Mouse (Mus musculus): ENCODE measurements around the gene Mttp. TPM values are rescaled to one million over a fixed set of nuclear protein-coding genes. Genes with fewer than 3 reads are reported as not detected.

Mttp gene
- total RNA-seq, 2 experiments from 2014 or later: 4.8 to 5.9 TPM

DNA sequence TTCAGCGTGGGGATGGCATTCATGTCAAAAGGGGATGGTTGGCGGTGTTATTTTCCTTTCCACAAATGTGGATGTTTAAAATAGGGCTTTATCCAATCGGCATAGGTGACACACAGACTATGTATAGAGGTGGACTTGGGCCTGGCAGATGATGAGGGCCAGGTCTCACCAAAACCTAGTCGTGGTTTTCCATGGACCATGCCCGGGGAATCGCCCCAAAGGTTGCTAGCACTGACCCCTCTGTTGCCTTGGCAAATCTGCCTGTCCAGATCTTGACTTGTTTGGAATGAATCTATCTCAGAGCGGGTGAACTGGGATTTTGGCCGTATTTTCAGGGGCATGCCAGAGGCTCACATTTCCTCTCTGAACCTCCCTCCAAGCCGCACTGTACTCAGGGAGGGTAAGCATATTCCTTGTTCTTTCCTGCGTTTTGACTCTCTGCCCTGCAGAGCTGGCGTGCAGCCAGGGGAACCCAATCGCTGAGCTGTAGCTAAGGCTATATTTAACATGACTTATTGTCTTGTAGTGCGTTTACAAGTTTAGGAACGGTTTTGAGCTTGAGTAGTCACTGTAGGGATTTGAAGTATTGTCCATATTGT is 80.9 kb downstream of the Mttp start:
- DNase-seq (ENCODE audit: low spot score): no peak
- intact Hi-C loops (cut with DNase I): loop anchor here (5.0 kb wide), 1 partner anchor 53 kb away; no protein-coding TSS in a partner anchor

DNA sequence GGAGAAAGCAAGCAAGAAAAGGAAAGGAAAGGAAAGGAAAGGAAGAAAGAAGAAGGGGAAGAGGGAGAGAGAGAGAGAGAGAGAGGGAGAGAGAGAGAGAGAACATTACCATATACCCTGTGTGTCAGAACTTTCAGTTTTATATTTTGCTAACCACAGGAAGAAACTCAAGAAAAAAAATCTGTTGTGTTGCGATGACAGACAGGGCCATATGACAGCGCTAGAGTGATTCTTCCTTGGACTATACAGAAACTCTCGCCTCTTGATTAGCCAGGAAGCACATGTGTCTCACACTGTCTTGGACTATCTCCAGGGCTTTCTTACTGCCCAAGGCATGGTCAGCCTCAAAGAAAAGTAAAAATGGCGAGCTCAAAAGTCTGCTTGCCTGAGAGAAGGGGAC is 82.1 kb downstream of the Mttp start:
- intact Hi-C loops (cut with DNase I): loop anchor here (5.0 kb wide), 1 partner anchor 55 kb away; no protein-coding TSS in a partner anchor
- DNase-seq (ENCODE audit: low spot score): no peak

DNA sequence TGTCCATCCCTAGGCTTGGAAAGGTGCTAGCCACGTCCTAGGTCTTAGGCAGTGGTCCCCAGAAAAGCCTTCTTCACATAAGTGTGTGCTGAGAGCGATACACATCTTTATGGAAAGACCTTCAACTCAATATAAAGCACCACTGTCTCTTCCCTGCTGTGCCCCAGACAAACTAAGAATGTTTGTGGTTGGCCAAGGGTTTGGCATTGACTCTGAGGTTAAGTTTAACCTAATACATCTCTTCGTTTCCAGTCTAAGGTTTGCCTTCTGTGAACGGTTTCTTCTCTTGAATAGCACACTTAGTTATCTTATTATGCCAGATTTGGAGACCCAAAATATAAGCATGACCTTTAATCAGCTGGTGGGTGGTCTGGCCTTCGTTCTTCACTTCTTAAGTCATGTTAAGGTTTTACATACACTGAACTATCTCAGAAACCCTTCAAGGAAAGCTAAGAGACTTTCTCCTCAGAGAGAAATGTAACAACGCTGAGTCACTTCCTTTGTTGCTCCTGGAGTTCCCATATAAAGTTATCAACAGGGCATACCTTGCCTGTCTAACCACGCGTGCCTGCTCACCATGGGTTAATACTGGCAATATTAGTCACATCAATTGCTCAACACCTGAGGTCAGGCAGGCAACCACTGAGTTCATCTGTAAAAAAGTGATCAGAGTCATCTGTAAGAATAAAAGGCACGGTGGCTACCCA is 83.4 kb downstream of the Mttp start:
- no peak for DNase-seq (ENCODE audit: low spot score)
- intact Hi-C loops (cut with DNase I): loop anchor here (5.0 kb wide), 1 partner anchor 56 kb away; no protein-coding TSS in a partner anchor

DNA sequence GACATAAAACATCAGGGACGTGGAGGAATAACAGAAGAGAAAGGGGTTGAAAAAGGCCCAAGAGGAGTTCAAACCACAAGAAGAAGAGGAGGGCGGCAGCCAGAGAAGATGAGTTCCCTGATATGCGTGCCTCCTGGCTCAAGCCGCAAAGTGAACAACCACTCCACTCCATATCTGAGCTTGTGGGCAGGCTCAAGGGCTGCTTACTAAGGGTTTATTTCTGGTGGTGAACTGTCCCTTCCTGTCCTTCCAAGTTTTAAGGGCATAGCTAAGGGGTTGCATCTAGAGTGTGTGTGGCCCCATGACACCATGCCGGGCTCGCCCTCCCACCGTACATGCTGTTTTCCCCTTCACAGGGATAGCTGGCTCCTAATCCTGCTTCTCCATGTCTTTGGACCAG is 84.3 kb downstream of the Mttp start:
- intact Hi-C loops (cut with DNase I): loop anchor here (5.0 kb wide), 1 partner anchor 57 kb away; no protein-coding TSS in a partner anchor
- no peak for DNase-seq (ENCODE audit: low spot score)

DNA sequence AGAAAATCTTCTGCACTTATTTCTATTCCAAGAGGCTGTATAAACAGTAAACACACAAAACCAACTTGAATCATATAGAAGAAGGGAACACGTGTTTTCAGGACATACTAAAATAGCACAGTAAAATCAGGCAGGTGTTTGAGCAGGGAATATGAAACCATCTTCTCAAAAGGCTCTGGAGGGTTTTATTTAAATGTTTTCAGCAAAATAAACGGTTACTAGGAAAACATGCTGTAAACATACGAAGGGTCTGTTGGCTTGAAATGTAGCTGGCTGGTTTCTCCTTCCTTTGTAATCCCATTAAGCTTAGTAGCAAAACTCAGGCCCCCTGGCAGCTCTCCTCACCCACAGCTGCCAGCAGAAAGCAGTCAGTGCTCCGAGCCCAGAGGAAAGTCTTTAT is 86.5 kb downstream of the Mttp start:
- intact Hi-C loops (cut with DNase I): no loop called here

DNA sequence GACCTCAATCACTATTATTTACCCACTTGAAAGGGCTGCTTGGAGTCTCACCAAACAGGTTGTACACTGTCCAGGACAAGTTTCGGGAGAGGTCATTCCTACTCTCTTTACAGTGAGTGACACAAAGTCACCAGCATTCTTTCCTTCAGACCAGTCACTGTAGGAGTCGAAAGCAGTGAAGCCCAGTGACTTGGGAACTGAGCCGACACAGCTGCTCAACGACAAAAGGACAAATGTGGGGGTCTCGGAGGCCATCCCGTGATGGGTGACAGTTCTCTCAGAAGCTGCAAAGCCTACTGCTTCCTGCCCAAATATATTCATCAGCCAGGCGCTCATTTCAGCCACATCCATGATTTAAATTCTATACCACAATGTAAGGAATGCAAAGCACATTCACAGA is 87.8 kb downstream of the Mttp start:
- intact Hi-C loops (cut with DNase I): no loop called here
- DNase-seq (ENCODE audit: low spot score): no peak

More for the DNA sequence above, 86.5 kb downstream of the Mttp start:
- DNase-seq (ENCODE audit: low spot score): no peak

DNA sequence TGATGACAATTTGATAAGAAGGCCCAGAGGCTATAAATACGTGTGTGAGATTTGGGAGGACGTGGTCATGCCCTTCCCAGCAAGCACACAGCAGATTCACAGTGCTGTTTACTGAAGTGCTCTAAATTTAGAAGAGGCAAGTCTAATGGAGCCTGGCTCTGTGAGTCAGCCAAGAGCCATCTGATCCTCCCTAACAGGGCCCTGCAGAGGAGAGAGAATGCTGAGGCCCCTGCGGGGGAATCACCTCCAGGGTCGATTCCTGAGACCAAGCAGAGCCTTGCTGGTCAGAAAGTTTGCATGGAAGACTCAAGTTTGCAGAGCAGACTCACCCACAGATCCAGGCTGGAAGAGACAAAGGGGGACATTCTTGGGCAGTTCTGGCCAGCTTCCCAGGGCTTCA is 90.8 kb downstream of the Mttp start:
- intact Hi-C loops (cut with DNase I): no loop called here
- no peak for DNase-seq (ENCODE audit: low spot score)

DNA sequence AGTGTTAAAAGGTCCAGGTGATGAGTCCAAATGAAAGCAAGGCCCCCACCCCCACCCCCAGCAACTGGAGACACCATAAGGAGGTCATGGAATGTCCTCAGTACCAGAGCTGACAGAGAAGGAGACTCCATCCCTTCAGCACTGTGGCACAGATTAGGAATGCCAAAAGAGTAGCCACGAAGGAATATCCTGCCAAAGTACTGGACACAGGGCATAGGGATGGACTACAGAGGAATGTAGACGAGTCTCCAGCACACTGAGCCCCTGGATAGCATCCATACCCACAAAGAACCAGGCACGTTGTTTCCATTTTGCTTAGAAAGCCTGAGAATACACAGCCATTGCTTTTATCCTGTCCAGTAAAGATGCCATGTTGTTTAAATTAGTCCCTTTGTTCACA is 93.3 kb downstream of the Mttp start:
- intact Hi-C loops (cut with DNase I): no loop called here

DNA sequence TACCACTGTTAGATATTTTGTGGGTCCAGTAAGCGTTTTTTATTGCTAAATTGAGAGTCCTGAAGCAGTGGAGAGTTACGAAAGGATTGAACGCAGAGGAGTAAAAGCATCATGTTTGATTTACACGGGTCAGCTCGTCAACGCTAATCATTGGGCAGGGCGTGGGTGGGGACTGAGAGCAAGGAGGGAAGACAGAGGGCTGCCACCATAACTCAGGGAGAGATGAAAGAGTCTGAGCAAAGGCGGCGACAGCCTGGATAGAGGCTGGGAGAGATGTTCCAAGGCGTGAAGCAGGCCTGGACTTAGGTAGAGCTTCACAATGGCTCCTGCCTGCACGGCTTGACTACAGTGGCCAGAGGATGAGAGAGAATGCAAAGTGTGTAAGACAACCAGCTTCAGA is 94.0 kb downstream of the Mttp start:
- intact Hi-C loops (cut with DNase I): no loop called here
- no peak for DNase-seq (ENCODE audit: low spot score)

More for the DNA sequence above, 93.3 kb downstream of the Mttp start:
- no peak for DNase-seq (ENCODE audit: low spot score)

DNA sequence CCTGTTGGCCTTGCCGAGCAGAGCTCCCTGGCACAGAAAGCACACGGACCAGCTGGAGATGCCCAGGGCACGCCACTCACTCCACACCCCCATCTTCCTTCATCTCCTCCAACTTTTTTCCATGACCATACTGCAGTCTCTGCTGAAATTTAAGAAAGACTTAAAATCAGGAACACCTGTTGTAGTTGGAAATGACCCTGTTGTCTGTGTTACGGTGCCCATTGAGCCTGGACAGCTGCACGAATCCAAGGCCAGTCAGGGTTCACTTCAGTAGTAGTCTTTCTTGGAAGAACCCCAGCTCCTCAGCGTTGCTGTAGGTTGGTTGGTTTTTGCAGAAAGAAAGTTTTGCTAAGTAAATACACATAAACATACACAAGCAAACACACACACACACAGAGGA is 95.2 kb downstream of the Mttp start:
- intact Hi-C loops (cut with DNase I): no loop called here
- DNase-seq (ENCODE audit: low spot score): no peak

DNA sequence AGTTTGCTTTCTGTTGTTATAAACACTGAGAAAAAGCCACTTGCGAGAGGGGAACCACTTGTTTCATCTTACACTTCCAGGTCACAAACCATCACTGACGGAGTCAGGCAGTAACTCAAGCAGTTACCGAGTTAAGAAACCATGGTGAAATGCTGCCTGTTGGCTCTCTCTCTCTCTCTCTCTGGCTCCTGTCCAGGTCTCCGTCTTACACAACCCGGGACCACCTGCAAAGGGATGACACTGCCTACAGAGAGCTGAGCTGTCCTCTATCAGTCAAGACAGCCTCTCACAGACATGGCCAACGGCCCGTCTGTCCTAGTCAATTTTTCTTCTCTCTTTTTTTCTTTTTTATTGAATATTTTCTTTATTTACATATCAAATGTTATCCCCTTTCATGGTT is 101.5 kb downstream of the Mttp start:
- intact Hi-C loops (cut with DNase I): no loop called here
- DNase-seq (ENCODE audit: low spot score): no peak

DNA sequence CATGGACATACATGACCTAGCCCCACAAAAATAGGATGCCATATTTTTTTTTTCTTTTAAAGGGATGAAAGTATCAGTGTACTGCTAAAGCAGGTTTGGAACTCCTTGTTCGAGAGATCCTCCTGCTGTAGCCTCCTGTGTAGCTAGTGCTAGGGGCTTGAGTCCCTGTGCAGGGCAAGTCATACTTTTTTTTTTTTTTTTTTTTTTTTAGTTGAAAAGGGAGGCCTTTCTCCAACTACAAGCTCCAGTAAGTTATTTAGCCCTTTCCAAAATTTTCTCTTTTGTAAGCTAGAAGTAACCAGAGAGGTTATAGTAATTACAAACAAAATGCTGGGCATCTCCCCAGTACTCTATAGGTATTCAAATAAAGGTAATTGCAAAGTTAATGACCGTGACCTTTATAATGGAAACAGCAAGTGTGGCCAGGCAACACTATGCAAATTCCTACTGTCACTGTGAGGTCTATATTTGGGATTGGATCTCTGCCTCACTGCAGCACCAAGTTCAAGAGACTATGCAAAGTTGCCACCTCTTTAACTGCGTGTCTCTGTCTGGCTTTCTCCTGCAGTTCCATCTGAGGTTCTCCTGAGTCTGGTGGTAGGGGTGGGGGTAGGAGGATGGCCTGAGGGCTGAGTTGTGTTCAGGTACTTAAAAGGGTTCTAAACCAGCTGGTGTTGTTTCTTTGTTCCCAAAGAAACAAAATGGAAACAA is 103.0 kb downstream of the Mttp start:
- DNase-seq (ENCODE audit: low spot score): no peak
- intact Hi-C loops (cut with DNase I): no loop called here

DNA sequence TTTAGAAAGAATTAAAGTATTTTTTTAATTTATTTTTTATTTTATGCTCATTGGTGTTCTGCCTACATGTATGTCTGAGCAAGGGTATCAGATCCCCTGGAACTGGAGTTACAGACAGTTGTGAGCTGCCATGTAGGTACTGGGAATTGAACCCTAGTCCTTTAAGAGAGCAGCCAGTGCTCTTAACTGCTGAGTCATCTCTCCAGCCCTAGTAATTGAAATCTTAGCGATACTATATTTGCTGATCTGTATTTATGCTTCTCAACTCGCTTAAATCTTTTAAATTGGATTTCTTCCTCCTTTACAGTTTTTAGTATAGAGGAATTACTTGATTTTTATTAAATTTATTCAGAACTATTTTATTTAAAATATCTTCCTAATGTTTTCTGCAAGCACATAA is 103.8 kb downstream of the Mttp start:
- intact Hi-C loops (cut with DNase I): no loop called here
- DNase-seq (ENCODE audit: low spot score): no peak

Other genes starting within 250 kb of the Mttp start
- 10 to 100 TPM; 92.8 to 96.6 TPM for gene Lamtor3, start 226.5 kb downstream of the Mttp start, total RNA-seq (2021)
- 1 to 10 TPM; 4.1 to 5.3 TPM for gene Dapp1, start 163.4 kb downstream of the Mttp start, total RNA-seq (2021)
- gene 1110002E22Rik, start 79.9 kb downstream of the Mttp start, total RNA-seq (2021): 10 to 100 TPM; 62.6 to 64.4 TPM
- gene Gm5105, start 77.6 kb downstream of the Mttp start, total RNA-seq (2021): 1 to 10 TPM; 1.3 to 1.8 TPM
- 1 to 10 TPM; 2.3 to 2.5 TPM for gene Trmt10a, start 1.5 kb downstream of the Mttp start, total RNA-seq (2021)
- gene 4930579F01Rik, start 48.9 kb upstream of the Mttp start, total RNA-seq (2021): not detected
- gene Adh7, start 72.8 kb upstream of the Mttp start, total RNA-seq (2021): under 1 TPM; 0.08 to 0.14 TPM
- 10 to 100 TPM; 25.6 to 40.3 TPM for gene Adh1, start 116.0 kb upstream of the Mttp start, total RNA-seq (2021)
- gene Adh6a, start 168.3 kb upstream of the Mttp start, total RNA-seq (2021): not detected
- 1 to 10 TPM; 1.5 to 1.6 TPM for gene Adh6b, start 196.8 kb upstream of the Mttp start, total RNA-seq (2021)